Mouse (Mus musculus) retina, postnatal 7 days (tissue): ENCODE measurements at regions not wholly inside any gene's neighbourhood (a gene's known extent, or its start where the extent isn't known, plus 50 kb on each side); places are given as distances from the start of the nearest gene placed in this dataset.

Experiments used
- DNase-seq: peaks from one replicate; pipeline ENCODE4 v3.0.0-alpha.2; 2012; ENCODE audit warnings: low read depth, low spot score

DNA sequence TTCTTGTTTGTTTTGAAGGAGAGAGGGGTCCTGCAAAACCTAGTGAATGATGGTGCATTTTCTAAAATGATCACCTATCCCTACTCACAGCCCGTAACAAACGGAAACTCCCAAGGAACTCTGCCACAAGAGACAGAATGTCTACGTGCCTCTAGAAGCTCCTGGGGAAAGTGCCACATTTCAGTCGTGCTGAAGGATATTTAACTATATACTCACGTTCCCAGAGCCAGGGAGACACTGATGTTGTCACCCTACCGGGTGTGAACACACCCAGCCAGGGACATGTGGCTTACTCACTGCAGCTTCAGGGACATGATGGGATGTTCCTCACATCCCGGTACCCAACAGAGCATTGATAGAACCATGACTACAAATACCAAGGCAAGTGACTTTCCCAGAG, 456.7 kb downstream of the Irx1 start:
- DNase-seq: no peak

DNA sequence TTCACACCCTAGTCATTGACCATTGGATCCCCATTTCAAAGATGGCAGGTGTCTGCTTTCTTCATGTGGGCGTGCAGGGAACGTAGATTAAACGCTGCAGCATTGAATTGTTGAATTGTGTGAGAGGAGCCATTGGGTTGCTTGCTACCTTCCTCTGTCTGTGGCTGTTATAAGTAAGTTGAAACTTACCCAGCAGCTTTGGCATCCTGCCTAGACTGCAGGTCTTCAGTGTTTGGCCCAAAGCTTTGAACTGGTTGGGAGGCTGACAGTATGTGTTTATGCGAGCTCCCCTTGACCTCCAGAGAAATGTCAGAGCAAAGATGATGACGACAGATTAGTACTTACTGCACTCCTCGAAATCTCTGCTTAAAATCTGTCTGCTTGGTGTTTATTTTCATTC, 473.8 kb downstream of the Irx1 start:
- no peak for DNase-seq

DNA sequence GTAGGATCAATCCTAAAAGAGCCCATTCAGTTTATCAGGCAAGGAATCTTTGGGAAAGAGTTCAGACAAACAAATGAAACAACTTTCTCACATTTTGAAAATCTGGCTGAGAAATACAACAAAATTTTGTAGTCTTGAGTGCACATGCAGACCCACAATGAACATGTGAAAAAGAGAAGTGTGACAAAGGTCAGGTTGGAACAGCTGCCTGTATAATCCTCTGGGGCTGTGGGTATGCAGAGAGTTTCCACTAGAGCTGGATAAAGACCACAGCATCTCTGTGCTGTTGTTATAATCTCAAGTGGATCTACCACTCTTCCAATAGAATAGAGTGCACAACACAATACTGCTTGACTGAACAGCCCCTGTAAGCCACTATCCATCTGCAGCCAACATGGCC, 482.3 kb downstream of the Irx1 start:
- no peak for DNase-seq

DNA sequence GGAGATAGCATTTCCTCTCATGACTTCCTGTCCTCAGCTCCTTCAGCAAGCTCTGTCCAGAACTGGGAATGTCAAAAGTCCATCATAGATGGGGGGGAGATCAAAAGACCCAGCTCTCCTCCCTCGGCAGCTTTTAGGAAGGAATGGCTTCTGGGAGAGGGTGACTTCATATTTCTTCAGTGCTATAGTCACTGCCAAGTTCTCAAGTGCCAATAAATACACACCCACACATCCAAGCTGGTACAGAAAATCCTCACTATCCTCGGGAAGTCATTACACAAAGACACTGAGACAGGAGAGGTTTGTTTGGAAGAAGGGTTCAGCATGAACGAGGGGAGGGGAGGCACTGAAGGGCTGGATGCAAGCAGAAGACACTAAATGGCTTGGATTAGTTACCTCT, 502.0 kb downstream of the Irx1 start:
- no peak for DNase-seq

DNA sequence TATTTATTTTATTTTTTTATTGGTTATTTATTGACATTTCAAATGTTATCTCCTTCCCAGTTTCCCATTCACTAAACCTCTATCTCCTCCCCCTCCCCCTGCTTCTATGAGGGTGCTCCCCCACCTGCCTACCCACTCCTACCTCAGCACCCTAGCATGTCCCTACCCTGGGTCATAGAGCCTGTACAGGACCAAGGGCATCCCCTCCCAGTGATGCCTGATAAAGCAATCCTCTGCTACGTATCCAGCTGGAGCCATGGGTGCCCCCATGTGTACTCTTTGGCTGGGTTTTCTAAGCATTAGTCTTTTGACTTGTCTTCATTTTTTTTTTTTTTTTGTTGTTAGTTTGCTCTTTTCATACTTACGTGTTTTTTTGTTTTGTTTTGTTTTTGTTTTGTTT, 502.9 kb downstream of the Irx1 start:
- no peak for DNase-seq

DNA sequence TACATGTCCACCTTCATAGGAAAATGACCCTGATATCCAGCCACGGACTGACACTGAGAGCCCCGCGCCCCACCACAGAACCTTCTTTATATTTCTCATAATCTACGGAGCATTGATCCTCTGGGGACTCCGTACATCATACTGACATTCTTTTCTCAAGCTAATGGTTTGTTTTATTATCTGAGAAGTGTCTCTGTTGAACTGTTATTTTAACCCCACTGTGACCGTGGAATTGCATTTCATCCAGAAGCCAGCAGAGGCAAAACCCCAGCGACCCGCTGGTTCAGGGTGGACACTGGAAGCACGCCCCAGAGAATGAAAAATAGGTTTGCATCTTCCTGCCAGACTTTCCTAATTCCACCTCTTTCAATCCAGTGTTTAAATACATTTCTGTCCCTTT, 503.4 kb downstream of the Irx1 start:
- no peak for DNase-seq

DNA sequence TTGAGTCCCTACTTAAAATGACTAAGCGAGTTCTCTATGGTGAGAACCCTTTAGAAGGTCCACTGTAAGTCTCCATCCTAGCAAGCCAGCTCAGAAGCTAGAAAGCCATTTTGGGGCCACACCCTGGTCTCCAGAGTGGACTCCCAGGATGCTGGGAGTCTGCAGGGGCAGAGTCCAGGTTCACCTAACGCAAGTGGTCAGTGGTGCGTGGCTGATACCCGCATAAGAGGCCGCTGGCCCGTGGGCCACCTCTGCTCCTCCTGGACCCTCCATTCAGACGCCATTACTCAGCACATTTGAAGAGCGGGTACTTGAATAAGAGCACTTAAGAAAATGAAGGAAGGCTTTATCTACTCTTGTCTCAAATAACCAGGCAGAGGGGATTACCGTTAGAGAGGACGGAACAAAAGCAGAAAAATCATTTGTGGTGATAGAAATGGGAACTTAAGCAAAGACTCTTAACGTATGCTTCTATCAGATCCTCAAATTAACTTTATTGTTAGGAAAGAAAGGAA, 504.4 kb downstream of the Irx1 start:
- DNase-seq: no peak

DNA sequence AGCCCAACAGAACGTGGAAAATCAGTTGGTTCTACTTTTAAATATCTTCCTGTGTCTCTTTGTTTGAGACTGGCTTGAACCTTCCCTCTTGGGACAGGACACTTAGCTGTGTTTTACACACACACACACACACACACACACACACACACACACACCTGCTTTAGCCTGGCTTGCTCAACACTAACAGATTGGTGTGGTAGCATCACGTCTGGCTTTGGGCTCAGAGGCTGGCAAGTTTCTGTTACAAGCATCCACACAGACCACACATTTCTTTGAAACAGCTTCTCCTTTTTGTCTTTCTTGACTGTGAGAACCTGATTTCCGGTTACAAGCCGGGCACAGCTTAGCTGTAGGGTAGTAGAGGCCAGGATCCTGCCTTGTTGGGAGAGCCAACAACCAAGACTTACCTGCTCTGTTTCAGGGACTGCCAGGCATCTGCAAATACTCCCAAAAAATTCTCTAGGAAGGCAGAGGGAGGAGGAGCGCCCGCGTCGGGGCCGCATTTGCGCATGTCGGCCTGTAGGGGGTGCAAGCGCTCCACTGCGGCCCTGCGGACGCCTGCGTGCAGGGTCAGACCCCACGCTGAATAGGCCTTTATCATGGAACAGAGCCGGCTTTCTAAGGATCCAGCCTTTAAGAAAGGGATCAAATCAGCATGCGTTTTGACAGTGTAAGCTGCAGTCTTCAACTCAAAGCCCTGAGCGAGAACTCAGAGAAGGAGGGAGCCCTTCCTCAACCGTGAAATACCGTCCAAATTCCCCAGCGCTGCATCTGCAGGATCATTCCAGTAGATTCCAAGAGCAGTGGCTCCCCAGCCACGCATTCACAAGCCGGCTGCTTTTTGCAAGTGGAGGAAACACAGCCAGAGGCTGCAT, 505.2 kb downstream of the Irx1 start:
- peak; percentile 38 for DNase-seq

DNA sequence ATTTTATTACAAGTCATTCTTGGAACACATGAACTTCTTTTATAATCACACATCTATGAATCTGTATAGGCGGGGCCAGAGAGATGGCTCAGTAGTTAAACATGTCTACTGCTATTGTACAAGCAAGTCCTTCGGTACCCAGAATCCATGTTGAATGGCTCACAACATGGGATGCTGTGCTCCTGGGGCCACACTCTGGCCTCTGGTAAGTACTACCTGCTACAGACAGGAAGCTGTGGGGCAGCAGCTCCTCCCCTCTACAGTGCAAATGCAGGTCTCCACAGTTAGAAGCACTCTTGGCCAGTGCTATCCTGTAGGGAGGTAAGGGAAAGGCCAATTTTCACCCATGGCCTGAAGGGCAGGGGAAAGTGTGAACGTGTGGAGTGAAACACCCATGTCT, 506.0 kb downstream of the Irx1 start:
- no peak for DNase-seq

DNA sequence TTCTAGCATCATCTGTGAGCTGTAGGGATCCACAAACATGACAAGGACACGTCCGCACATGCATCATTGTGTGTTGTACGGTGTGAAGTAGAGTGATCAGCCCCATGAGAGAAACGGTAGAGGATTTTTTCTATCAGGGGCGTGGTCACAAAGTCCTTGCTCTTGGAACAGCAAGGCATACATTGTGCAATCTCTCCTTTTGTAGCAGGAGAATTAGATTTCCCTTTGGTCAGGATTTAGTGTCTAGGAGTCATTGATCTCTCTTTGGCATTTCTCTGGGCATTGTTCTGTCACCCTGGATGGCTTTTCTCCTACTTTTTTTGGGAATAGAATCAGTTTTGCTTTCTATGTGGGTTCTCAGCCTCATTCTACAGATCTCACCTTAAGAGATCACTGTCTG, 511.3 kb downstream of the Irx1 start:
- no peak for DNase-seq

DNA sequence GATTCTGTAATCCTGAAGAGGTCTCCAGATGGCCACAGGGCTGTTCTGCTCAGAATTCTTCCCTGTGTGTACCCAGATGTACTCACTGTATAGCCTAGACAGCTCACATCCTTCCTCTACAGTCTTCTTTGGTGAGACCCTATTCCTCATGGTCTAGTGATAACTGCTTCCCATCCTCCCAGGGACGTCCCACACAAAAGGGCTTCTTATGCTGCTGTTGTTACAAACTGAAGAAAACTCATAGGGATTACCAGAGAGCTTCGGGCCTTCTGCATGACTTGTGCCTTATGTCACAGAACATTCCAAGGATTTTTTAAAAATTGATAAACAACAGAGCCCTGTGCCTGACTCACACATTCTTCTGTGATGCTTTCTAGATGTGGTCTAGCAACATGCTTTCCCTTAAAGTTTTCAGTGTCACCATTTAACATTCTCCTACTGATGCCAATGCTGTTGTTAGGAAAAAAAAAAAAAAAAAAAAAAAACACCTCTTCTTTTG, 525.9 kb downstream of the Irx1 start:
- DNase-seq: no peak

DNA sequence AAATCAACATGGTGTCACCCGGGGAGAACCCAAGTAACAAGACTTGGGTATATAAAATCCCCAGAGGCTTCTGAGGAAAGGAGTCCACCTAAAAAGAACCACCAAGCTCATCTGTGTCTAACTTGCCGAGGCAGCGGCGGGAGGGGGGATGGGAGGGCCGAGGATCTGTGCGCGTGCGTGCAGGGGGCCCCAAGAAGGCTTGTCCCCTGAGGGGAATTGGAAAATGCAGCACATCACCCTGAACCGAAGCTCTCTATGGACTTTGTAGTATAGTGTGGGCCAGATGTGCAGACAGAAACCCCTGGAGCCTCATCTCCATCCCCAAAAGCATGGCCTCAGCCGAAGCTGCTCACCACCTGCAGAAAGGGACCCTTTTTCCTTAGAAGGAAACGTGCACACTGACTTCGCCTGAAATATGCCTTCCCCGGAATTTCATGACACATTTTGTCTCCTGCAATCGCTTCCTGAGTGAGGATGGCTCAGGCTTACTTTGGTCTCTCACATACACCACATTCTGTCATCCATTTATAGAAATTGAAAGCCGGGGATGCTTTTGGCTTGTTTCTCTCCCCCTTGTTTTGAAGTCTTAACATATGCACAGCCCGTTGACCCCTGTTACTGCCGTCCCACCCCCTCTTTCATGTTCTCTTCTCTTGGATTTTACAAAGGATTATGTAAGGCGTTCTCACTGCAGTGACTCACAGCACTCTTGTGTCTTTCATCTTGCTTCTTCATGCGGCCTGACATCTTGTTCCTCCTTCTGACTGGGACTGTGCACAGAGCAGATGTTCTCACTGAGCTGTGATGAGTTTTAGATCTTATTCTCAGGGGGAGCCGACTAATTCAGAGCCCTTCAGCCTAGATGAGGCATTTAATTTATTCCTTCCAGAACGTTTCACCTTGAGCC, 559.6 kb downstream of the Irx1 start:
- DNase-seq: no peak

DNA sequence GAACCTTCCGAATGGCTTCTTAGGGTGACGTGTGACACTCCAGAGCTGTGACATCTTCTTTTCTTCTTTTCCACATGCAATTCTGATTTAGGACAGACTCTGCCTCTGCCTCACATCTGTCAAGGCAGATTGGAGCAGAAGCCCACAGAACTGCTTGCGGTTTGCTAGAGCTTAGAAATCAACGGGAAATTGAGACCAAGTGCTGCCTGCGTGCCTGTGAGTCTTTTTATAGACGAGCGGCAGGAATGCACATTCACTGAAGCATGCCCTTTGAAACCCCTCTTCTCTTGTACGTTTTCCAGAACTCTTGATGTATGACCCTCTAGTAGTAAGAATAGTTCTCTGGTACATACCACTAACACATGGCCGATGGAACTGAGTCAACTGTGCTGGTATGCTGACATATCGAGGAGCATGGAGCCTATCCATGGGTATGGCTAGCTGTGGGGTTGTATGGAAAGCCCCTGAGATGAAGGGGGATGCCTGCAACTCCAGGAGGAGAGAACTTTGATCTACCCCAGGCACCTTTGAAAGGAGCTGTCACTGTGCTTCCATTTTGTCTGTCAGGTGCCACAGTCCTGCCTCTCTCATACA, 552.2 kb upstream of the Adamts16 start:
- DNase-seq: no peak

DNA sequence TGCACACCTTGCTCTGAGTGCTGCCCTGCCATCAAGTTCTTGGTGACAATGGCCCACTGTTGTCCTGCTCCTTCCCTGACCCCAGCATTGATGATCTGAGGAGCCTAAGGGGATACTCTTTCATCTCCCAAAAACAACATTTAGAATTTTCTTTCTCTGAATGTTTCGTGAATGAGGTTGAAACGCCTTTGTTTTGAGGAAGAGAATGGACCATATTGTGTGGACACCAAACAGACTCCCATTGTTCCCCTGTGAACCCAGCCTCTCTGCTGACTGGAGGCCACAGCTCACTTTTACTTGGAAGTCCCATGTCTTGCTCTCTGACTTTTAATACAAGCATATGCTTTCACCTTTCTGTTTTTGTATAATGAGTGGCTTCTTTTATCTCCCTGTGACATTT, 537.0 kb upstream of the Adamts16 start:
- no peak for DNase-seq

DNA sequence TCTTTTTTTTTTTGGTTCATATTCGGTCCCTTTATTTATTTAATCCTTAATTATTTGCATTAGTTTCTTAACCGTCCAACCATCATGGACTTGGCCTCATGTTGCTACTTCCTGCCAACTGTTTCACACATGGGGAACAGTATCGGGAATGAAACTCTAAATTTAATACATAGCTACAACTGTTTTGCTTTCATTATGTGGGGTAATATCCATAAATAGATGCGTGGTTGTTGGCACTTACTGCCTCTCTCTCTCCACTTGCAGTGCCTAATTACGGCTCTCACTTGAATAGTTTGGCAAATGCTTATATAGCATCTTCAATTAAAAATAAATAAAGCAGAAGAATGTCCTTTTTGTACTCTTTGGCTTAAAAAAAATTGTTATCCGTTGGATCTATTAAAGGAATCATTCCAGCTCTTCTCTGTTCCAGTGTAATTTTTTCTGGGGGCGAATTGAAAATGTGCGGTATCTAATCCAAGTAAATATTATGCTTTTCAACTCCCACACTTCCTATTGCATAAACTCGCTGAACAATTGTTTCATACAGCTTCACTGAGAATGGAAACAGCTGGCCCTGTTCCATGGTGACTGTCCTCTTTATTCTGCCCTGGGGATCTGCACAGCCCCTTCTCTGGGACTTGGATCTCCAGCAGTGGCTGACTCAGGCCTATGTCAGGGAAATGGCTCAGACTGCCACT, 534.4 kb upstream of the Adamts16 start:
- DNase-seq: peak; percentile 5

DNA sequence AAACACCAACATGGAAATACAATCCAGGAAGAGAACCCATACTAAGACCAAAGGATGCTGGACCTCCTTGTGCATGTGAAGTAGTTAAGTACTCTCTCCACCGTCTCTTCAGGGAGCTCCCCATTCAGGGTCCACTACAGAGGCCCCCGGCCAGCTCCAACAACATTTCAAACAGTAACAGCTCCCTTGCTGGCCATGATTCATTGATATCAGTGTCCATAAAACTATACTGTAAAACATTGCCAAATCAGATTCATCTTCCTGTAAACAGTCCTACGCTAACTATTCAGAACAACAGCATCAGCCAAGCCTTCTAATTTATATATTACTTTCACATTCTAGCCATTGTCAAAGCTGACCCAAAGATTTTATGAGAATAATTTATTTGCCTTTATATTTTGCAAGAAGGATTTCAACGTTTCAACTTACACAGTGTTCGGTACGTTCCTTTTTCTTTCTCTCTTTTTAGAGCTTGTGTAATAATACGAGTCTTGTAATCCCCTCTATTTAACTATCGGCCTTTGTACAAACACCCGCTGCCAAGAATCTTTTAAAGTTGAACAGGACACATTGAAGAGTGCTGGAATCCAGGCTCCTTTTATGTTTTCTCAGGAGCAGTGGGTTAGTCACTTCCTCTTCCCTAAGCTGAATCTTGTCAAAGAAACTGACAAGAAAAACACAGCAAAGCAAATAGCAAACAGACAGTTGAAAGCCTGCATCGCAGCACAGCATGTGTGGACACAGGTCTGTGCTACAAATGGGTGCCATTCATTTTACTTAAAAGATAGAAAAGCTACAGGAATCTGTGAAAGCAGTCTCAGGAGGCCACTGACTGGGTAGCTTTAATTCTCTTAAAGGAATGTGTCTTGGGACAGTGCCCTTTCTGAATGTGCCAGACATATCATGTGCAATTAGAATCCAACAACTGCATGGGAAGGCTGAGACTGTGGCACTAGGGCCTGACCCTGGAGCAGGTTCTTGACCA, 531.4 kb upstream of the Adamts16 start:
- no peak for DNase-seq

DNA sequence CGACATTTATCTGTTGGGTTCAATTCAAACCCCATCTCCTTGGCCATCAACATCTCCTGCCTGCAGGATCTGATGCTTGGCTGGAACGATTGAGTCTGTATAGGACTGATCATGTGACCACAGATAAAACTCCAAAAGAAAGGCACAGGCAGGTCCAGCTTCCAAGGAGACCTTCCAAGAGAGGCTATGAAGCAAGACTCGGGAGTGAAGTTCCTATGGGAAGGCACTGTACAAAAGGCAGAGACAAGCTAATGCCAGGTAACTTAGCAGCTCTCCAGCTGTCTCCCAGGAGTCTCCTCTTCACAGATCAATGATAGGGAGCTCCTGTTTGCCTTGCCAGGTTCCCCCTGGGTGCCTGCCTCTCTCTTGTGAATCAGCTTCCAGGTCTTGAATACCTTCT, 528.2 kb upstream of the Adamts16 start:
- no peak for DNase-seq

DNA sequence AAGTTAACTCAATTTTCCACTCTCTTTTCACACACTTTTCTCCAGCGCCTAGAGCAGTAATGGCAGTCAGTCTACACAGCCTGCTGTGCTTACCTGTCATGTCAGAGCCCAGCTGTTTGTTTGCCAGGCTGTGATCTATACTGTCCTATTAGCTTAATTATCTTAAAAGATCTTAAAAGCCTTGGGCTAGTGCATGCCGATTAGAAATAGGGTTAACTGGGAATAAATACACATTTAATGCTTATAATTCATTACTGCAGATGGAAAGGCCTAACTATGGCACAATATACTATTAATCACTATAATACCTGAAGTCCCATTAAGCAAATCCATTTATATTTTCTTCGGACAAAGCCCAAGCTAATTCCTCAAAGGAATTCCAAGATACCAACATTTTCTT, 523.6 kb upstream of the Adamts16 start:
- no peak for DNase-seq

DNA sequence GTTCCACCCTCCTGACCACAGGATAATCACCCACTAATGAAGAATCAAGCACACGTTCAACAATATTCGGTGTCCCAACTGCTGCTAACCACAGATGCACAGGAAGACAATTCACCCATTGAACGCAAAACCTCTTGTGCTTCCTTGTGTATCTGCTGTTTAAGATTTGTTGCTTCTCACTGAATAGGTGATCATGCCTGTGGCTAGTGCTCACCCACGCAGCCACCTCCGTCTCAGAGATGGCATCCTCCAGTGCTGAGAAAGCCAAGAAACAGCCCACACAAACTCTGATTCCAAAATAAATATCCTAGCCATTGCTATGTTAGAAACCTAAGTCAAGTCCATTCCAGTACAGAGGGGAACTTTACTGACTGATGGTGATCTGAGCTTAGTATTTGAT, 520.7 kb upstream of the Adamts16 start:
- DNase-seq: no peak

DNA sequence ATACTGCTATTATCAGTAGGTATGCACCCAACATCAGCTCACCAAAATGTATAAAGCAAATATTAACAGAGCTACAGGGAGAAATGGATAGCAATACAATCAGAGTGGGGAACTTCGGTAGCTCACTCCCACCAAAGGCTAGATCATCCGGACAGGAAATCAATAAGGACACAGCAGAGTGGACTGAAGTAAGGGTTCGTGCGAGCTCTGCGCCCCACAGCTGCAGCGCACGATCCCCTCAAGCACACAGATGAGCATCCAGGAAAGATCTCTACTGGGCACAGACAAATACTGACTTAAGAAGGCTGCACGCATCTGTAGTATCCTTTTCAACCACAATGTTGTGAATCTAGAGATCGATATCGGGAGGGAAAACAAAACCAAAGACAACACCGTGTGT, 517.5 kb upstream of the Adamts16 start:
- no peak for DNase-seq
